9 mouse cellular contexts compared by ENCODE assay signal in the genomic region with DNA sequence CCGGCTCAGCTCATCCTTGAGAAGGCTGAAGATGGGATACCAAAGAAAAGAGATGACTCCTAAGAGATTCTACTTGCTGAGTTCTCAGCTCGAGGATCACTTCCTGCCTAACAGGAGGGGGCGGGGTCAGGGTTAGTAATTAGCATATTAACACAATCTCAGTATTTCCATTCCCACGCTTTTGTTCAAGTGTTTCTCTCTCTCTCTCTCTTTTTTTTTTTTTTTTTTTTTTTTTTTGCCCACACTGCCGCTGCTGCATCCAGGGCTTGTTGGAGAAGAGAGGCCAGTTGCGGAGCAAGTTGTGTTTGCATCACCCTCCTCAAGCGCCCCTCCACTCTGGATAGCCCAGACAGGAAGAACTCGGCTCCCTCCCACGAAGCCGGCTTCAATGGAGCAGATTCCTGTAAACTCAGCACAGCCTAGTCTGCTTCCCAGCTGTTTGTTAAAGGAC. TPM values are rescaled to one million over a fixed set of nuclear protein-coding genes. Genes with fewer than 3 reads are reported as not detected.
DNase-seq lines count a peak whose midpoint lies in the region; ATAC-seq and TF ChIP-seq lines count a peak whose summit lies in the region.
"Had no signal": no experiment of that assay in that cellular context is flagged by ENCODE, and none has a peak within 500 bp of the region (broad histone marks: within the 10 kb centered on the region; RNA-seq: fewer than 3 reads in every experiment).

No protein-coding gene starts in this region.

- peak overlapping the region; percentile 39 for H3K4me2 ChIP-seq in embryonic facial prominence, embryonic 11.5 days (ENCODE audit: low read depth, low read length)
- peak overlapping the region; percentile 50 for H3K4me2 ChIP-seq in hindbrain, postnatal 0 days (ENCODE audit: low read depth, low read length)
- H3K4me2 ChIP-seq in liver, postnatal 0 days (ENCODE audit: low read depth, low read length): peak overlapping the region; percentile 45
- peak overlapping the region; percentile 51 for H3K4me2 ChIP-seq in stomach, embryonic 15.5 days

- no peak overlapping the region for H3K27ac ChIP-seq in embryonic facial prominence, embryonic 11.5 days (replicated peaks; ENCODE audit: low read depth, low read length)
- H3K27ac ChIP-seq in hindbrain, postnatal 0 days: 0 out of 2 replicates have a peak overlapping the region, but pooled peaks have one; percentile 36
- no peak overlapping the region for H3K27ac ChIP-seq in liver, postnatal 0 days (ENCODE audit: low read depth)
- H3K27ac ChIP-seq in stomach, embryonic 15.5 days: peak overlapping the region; percentile 60

- no peak for TF ChIP-seq CTCF in hindbrain, postnatal 0 days (IDR thresholded peaks at IDR 0.05; ENCODE audit: low read depth)
- no peak for TF ChIP-seq CTCF in liver, postnatal 0 days (IDR thresholded peaks at IDR 0.05; ENCODE audit: low read depth)

- no peaks in the 10 kb centered on the region for H3K27me3 ChIP-seq in embryonic facial prominence, embryonic 11.5 days (ENCODE audit: control insufficient read depth, insufficient read depth, low read length)
- H3K27me3 ChIP-seq in hindbrain, postnatal 0 days (ENCODE audit: insufficient read depth, low read length): no peaks in the 10 kb centered on the region
- no peaks in the 10 kb centered on the region for H3K27me3 ChIP-seq in liver, postnatal 0 days (ENCODE audit: insufficient read depth, low read length)
- no peaks in the 10 kb centered on the region for H3K27me3 ChIP-seq in stomach, embryonic 15.5 days (replicated peaks)

- no peak overlapping the region; the same call in 1 of the 2 replicates for H3K4me3 ChIP-seq in embryonic facial prominence, embryonic 11.5 days (ENCODE audit: low read depth, low read length)
- peak overlapping the region; percentile 18 for H3K4me3 ChIP-seq in hindbrain, postnatal 0 days (ENCODE audit: low read length)
- H3K4me3 ChIP-seq in liver, postnatal 0 days (ENCODE audit: low read depth, low read length): no peak overlapping the region
- peak overlapping the region; percentile 19 for H3K4me3 ChIP-seq in stomach, embryonic 15.5 days (replicated peaks)
- H3K4me3 ChIP-seq: myocyte had no signal

- no peaks in the 10 kb centered on the region for H3K36me3 ChIP-seq in embryonic facial prominence, embryonic 11.5 days (replicated peaks; ENCODE audit: control insufficient read depth, insufficient read depth, low read depth, low read length)
- H3K36me3 ChIP-seq in hindbrain, postnatal 0 days (ENCODE audit: insufficient read depth, low read length): no peaks in the 10 kb centered on the region
- H3K36me3 ChIP-seq in liver, postnatal 0 days (replicated peaks; ENCODE audit: insufficient read depth, low read length): no peaks in the 10 kb centered on the region
- H3K36me3 ChIP-seq in stomach, embryonic 15.5 days: no peaks in the 10 kb centered on the region

- no peaks in the 10 kb centered on the region for H3K4me1 ChIP-seq in embryonic facial prominence, embryonic 11.5 days (ENCODE audit: control insufficient read depth, insufficient read depth, low read length)
- no peaks in the 10 kb centered on the region for H3K4me1 ChIP-seq in hindbrain, postnatal 0 days (ENCODE audit: insufficient read depth, low read length)
- 0 out of 2 replicates have a peak, but pooled peaks cover 2% of the 10 kb centered on the region for H3K4me1 ChIP-seq in liver, postnatal 0 days (ENCODE audit: insufficient read depth)
- H3K4me1 ChIP-seq in stomach, embryonic 15.5 days: peaks cover 10% of the 10 kb centered on the region

- peak overlapping the region; percentile 3; the same call in 1 of the 2 replicates for H3K9ac ChIP-seq in embryonic facial prominence, embryonic 11.5 days (replicated peaks; ENCODE audit: low read length)
- H3K9ac ChIP-seq in hindbrain, postnatal 0 days (replicated peaks; ENCODE audit: low read length): no peak overlapping the region
- H3K9ac ChIP-seq in liver, postnatal 0 days (replicated peaks): no peak overlapping the region
- H3K9ac ChIP-seq in stomach, embryonic 15.5 days: no peak overlapping the region

- TF ChIP-seq EP300 in liver, postnatal 0 days (IDR thresholded peaks at IDR 0.05; ENCODE audit: low read depth): no peak

- peak; percentile 75 for DNase-seq in Muller cell, postnatal 12 days (ENCODE audit: inconsistent ontology term)
- DNase-seq in embryonic facial prominence, embryonic 11.5 days (ENCODE audit: low spot score): peak; percentile 50
- DNase-seq in hindbrain, postnatal 0 days (ENCODE audit: low spot score): peak; percentile 42
- DNase-seq in liver, postnatal 0 days: no peak
- DNase-seq in adrenal gland, adult 2 months: no peak
- DNase-seq in thymus, postnatal 36 days: no peak
- DNase-seq in spleen, postnatal 36 days (ENCODE audit: low spot score in 2 of 2): no peak

- WGBS in embryonic facial prominence, embryonic 11.5 days: 11% methylated on average over 10 of the region's 10 CpGs
- 6% methylated on average over 10 of the region's 10 CpGs for WGBS in hindbrain, postnatal 0 days
- WGBS in liver, postnatal 0 days (ENCODE audit: insufficient replicate concordance): 8% methylated on average over 10 of the region's 10 CpGs
- whole genome bisulfite sequencing in stomach, embryonic 15.5 days: 4% methylated on average over 10 of the region's 10 CpGs

- no peak for ATAC-seq in embryonic facial prominence, embryonic 11.5 days (replicated peaks; ENCODE audit: insufficient number of reproducible peaks, low FRiP score, low TSS enrichment, low read depth)
- 0 out of 2 replicates have a peak, but pooled peaks have one; percentile 44 for ATAC-seq in hindbrain, postnatal 0 days
- no peak for ATAC-seq in liver, postnatal 0 days
- peak; percentile 21; the same call in 1 of the 2 replicates for ATAC-seq in stomach, embryonic 15.5 days (ENCODE audit: insufficient read depth, low FRiP score, low read depth)

- H3K9me3 ChIP-seq in embryonic facial prominence, embryonic 11.5 days (replicated peaks; ENCODE audit: control insufficient read depth, low read length): no peaks in the 10 kb centered on the region
- H3K9me3 ChIP-seq in hindbrain, postnatal 0 days (ENCODE audit: low read length): no peaks in the 10 kb centered on the region
- no peaks in the 10 kb centered on the region for H3K9me3 ChIP-seq in liver, postnatal 0 days (ENCODE audit: low read length)
- H3K9me3 ChIP-seq in stomach, embryonic 15.5 days: no peaks in the 10 kb centered on the region

RNA-seq across cellular contexts. Expression of gene Kank4, which starts 27.5 kb away (rescaled TPM):
- polyA plus RNA-seq in embryonic facial prominence, embryonic 11.5 days (2014; fragmentation: Nextera tagmentation; extraction: Ambion mirVana): 3.3 and 3.9 TPM in 2 replicates
- total RNA-seq in hindbrain, postnatal 0 days (2014; rRNA removed): 5.6 and 5.9 TPM in 2 replicates
- polyA plus RNA-seq in hindbrain, postnatal 0 days (2015; fragmentation: Nextera tagmentation; extraction: Ambion mirVana): 0.67 and 0.69 TPM in 2 replicates
- polyA plus RNA-seq in liver, postnatal 0 days (2015; fragmentation: Nextera tagmentation; extraction: Ambion mirVana): 0.08 TPM in 2 replicates
- 1.7 and 1.8 TPM in 2 replicates for polyA plus RNA-seq in stomach, embryonic 15.5 days (2015; fragmentation: Nextera tagmentation; extraction: Ambion mirVana)
- total RNA-seq in adrenal gland, adult 2 months (2021): 1 to 10 TPM; 2.8 to 3.9 TPM
- 1.5 and 2.2 TPM in 2 replicates for polyA plus RNA-seq in adrenal gland, adult 2 months (2012; rRNA removed)

RNA-seq across cellular contexts. Expression of gene I0C0044D17Rik, which starts 33.8 kb away (rescaled TPM):
- not detected in 2 replicates for polyA plus RNA-seq in embryonic facial prominence, embryonic 11.5 days (2014; fragmentation: Nextera tagmentation; extraction: Ambion mirVana)
- not detected in 2 replicates for total RNA-seq in hindbrain, postnatal 0 days (2014; rRNA removed)
- not detected in 2 replicates for polyA plus RNA-seq in hindbrain, postnatal 0 days (2015; fragmentation: Nextera tagmentation; extraction: Ambion mirVana)
- not detected in 2 replicates for polyA plus RNA-seq in liver, postnatal 0 days (2015; fragmentation: Nextera tagmentation; extraction: Ambion mirVana)
- polyA plus RNA-seq in stomach, embryonic 15.5 days (2015; fragmentation: Nextera tagmentation; extraction: Ambion mirVana): not detected in 2 replicates
- not detected for total RNA-seq in adrenal gland, adult 2 months (2021)
- polyA plus RNA-seq in adrenal gland, adult 2 months (2012; rRNA removed): not detected in 2 replicates
- polyA plus RNA-seq: myocyte had no signal

Comparison
In these comparisons a context has a peak if more than half of its experiments do, and no peak if none do; other contexts are left out.
1. DNase-seq: peak in Muller cell, postnatal 12 days (single experiment), embryonic facial prominence, embryonic 11.5 days (single experiment) and hindbrain, postnatal 0 days (single experiment); none in liver, postnatal 0 days (single experiment), adrenal gland, adult 2 months (single experiment), thymus, postnatal 36 days (0 of 2) and spleen, postnatal 36 days (0 of 2).
2. ATAC-seq: peak in hindbrain, postnatal 0 days (single experiment) and stomach, embryonic 15.5 days (single experiment); none in embryonic facial prominence, embryonic 11.5 days (single experiment) and liver, postnatal 0 days (single experiment).
3. H3K27ac ChIP-seq: peak in hindbrain, postnatal 0 days (single experiment) and stomach, embryonic 15.5 days (single experiment); none in embryonic facial prominence, embryonic 11.5 days (single experiment) and liver, postnatal 0 days (single experiment).
4. H3K4me3 ChIP-seq: peak in hindbrain, postnatal 0 days (single experiment) and stomach, embryonic 15.5 days (single experiment); none in embryonic facial prominence, embryonic 11.5 days (single experiment) and liver, postnatal 0 days (single experiment).
5. Peak in every context shown above with its lines, with median percentiles within 50 percentile points of each other: H3K4me2 ChIP-seq.